Mouse (Mus musculus): ENCODE measurements around the gene Tubd1. TPM values are rescaled to one million over a fixed set of nuclear protein-coding genes. Genes with fewer than 3 reads are reported as not detected.
A peak's percentile ranks its signal among the peaks of the same experiment; 100 is the strongest.

Gene Tubd1
- total RNA-seq, 2 experiments from 2014 or later: 6.9 to 8.5 TPM

GRCm38 (mm10) chr11:86598154-86598553 lies 53.4 kb downstream of the Tubd1 start:
- no peak overlapping the region for H3K4me3 ChIP-seq
- intact Hi-C loops (cut with DNase I): no loop called here
- peak overlapping the region; percentile 77 for H3K27ac ChIP-seq
- no peak for TF ChIP-seq CTCF (IDR thresholded peaks at IDR 0.05)
- DNase-seq: no peak

- intact Hi-C loops (cut with DNase I): no loop called here
- Histone ChIP-seq H3K4me3 (no peak overlapping the region), H3K27ac (peak overlapping the region; percentile 77)
- no peak for DNase-seq
- no peak for TF ChIP-seq CTCF (IDR thresholded peaks at IDR 0.05)
These were observed 53.8 kb downstream of the Tubd1 start for GRCm38 (mm10) chr11:86598572-86598971.

- TF ChIP-seq CTCF (IDR thresholded peaks at IDR 0.05): 0 out of 2 replicates have a peak, but pooled peaks have one; percentile 1
- intact Hi-C loops (cut with DNase I): no loop called here
- Histone ChIP-seq H3K4me3 (no peak overlapping the region), H3K27ac (no peak overlapping the region)
- DNase-seq: no peak
These were observed 54.8 kb downstream of the Tubd1 start for GRCm38 (mm10) chr11:86599378-86600208.

GRCm38 (mm10) chr11:86600209-86600557 lies 55.4 kb downstream of the Tubd1 start:
- no peak for TF ChIP-seq CTCF (IDR thresholded peaks at IDR 0.05)
- DNase-seq: no peak
- intact Hi-C loops (cut with DNase I): no loop called here
- H3K27ac ChIP-seq: no peak overlapping the region
- no peak overlapping the region for H3K4me3 ChIP-seq

- intact Hi-C loops (cut with DNase I): no loop called here
- TF ChIP-seq CTCF (IDR thresholded peaks at IDR 0.05): no peak
- H3K4me3 ChIP-seq: no peak overlapping the region
- no peak for DNase-seq
- H3K27ac ChIP-seq: no peak overlapping the region
These were observed 57.3 kb downstream of the Tubd1 start for GRCm38 (mm10) chr11:86602116-86602515.

- intact Hi-C loops (cut with DNase I): no loop called here
- TF ChIP-seq CTCF (IDR thresholded peaks at IDR 0.05): no peak
- 0 out of 2 replicates have a peak overlapping the region, but pooled peaks have one; percentile 20 for H3K27ac ChIP-seq
These were observed 58.9 kb downstream of the Tubd1 start for GRCm38 (mm10) chr11:86603719-86604118.

GRCm38 (mm10) chr11:86604289-86604688 lies 59.5 kb downstream of the Tubd1 start:
- Histone ChIP-seq H3K4me3 (no peak overlapping the region), H3K27ac (0 out of 2 replicates have a peak overlapping the region, but pooled peaks have one; percentile 20)
- no peak for TF ChIP-seq CTCF (IDR thresholded peaks at IDR 0.05)
- intact Hi-C loops (cut with DNase I): no loop called here
- no peak for DNase-seq

More at GRCm38 (mm10) chr11:86603719-86604118, 58.9 kb downstream of the Tubd1 start:
- no peak for DNase-seq
- H3K4me3 ChIP-seq: no peak overlapping the region

GRCm38 (mm10) chr11:86604732-86605520 lies 60.1 kb downstream of the Tubd1 start:
- no peak overlapping the region for H3K27ac ChIP-seq
- TF ChIP-seq CTCF (IDR thresholded peaks at IDR 0.05): no peak
- no peak overlapping the region for H3K4me3 ChIP-seq
- intact Hi-C loops (cut with DNase I): loop anchor here (5.0 kb wide), 1 partner anchor 38 kb away; no protein-coding TSS in a partner anchor
- no peak for DNase-seq

GRCm38 (mm10) chr11:86606621-86607339 lies 62.0 kb downstream of the Tubd1 start:
- H3K27ac ChIP-seq: no peak overlapping the region

GRCm38 (mm10) chr11:86607808-86608350 lies 63.1 kb downstream of the Tubd1 start:
- intact Hi-C loops (cut with DNase I): loop anchor here (5.0 kb wide), 1 partner anchor 41 kb away; no protein-coding TSS in a partner anchor
- no peak for DNase-seq
- Histone ChIP-seq H3K4me3 (no peak overlapping the region), H3K27ac (no peak overlapping the region)
- TF ChIP-seq CTCF (IDR thresholded peaks at IDR 0.05): no peak

More at GRCm38 (mm10) chr11:86606621-86607339, 62.0 kb downstream of the Tubd1 start:
- H3K4me3 ChIP-seq: no peak overlapping the region
- DNase-seq: no peak
- intact Hi-C loops (cut with DNase I): loop anchor here (5.0 kb wide), 1 partner anchor 39 kb away; no protein-coding TSS in a partner anchor
- no peak for TF ChIP-seq CTCF (IDR thresholded peaks at IDR 0.05)

- intact Hi-C loops (cut with DNase I): no loop called here
- Histone ChIP-seq H3K27ac (no peak overlapping the region), H3K4me3 (no peak overlapping the region)
- TF ChIP-seq CTCF (IDR thresholded peaks at IDR 0.05): no peak
- DNase-seq: no peak
These were observed 65.4 kb downstream of the Tubd1 start for GRCm38 (mm10) chr11:86610239-86610638.

GRCm38 (mm10) chr11:86611991-86612390 lies 67.2 kb downstream of the Tubd1 start:
- DNase-seq: no peak
- H3K27ac ChIP-seq: no peak overlapping the region
- no peak for TF ChIP-seq CTCF (IDR thresholded peaks at IDR 0.05)
- intact Hi-C loops (cut with DNase I): no loop called here
- no peak overlapping the region for H3K4me3 ChIP-seq
